Mouse (Mus musculus) left cerebral cortex, postnatal 14 days (tissue): ENCODE data around the gene Fryl. TPM values are rescaled to one million over a fixed set of nuclear protein-coding genes. Genes with fewer than 3 reads are reported as not detected.

Experiments
- DNase-seq, 2 experiments: peaks; one replicate each; pipeline ENCODE4 v3.0.0; 2021 to 2022; ENCODE audit warnings: low spot score in 2 of 2, mixed read lengths in 1 of 2
- intact Hi-C: fragments of 180-260 bp; cut with DNase I; formaldehyde crosslinking; loops from one replicate; pipeline ENCODE4 v1.15.1; 2025
- total RNA-seq, 2 experiments: library from RNA; stranded (reverse); gene quantifications; 2 replicates each; pipeline ENCODE4 v1.2.3; 2021

The Fryl gene
- total RNA-seq, 2 experiments from 2014 or later, result 48.3 to 49.7 TPM

GRCm38 (mm10) chr5:73229467-73229866, 27.0 kb downstream of the Fryl start:
- DNase-seq, result no peak
- intact Hi-C loops, result no loop called here

DNA sequence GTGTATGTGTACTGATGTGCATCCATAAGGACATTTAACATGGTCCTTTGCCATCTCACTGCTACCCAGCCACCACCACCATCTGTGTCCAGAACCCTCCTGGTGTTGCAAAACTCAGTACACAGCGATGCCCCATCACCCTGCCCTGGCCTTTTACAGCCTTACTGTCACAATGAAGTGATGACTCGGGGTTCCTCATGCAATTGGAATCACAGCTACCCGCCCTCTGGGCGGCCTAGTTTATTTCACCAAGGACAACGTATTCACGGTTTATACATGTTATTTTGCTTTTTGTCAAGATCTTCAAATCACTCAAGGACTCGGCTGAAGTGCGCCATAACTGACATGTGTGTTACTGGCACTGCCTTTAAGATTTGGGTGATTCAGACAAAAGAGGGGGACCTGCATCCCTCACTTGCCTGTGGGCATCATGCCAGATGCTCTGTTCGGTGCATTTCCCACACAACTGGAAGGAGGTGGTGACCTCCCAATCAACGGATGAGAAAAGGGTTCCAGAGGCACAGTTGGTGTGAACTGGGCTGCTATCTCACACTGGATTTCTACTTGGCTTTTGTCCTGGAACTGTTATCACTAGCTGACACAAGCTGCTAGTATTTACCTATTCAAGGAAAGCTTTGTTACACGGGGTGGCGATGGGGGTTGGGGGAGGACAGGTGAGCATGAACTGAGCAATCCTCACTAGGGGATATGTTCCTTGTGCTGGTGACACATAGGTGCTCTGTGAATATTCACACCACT, 27.9 kb downstream of the Fryl start:
- intact Hi-C loops, result no loop called here
- DNase-seq, result no peak

GRCm38 (mm10) chr5:73227518-73228101, 28.8 kb downstream of the Fryl start:
- no peak for DNase-seq
- intact Hi-C loops, result no loop called here

DNA sequence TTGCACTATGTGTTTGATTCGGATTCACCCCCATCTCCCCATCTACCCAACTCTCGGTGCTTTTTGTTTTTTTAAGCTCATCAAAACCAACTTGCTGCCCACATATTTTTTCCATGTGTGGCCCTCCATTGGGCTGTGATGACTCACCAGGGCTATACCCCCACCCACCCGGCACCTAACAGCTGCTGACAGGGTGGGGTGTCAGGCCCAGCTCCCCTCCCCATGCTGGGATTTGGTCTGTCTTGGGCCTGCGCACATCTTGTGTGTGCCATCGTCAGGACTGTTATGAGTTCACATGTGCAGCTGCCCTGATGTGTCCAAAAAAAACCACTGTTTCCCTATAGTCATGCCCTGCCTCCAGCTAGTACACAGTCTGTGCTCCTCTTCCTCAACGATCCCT, 33.4 kb downstream of the Fryl start:
- intact Hi-C loops, result no loop called here

DNA sequence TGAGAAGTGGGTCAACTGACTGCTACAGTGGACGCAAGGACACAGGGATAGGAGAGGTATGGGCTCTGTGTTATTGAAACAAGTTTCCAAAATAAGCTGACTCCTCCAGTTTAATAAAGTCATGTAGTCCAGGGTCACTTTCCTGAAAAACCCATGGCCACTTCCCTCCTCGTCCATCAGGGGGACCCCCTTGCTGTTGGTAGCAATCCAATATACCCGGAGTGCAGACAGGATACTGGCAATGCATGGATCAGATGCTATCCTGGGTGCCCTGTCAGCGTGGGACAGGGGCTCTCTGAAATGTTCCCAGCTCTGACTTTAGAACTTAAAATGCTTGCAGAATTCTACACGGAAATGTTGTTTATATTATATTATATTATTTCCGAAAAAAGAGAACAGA, 34.0 kb downstream of the Fryl start:
- no peak for DNase-seq

More for the DNA sequence above, 33.4 kb downstream of the Fryl start:
- DNase-seq, result no peak

DNA sequence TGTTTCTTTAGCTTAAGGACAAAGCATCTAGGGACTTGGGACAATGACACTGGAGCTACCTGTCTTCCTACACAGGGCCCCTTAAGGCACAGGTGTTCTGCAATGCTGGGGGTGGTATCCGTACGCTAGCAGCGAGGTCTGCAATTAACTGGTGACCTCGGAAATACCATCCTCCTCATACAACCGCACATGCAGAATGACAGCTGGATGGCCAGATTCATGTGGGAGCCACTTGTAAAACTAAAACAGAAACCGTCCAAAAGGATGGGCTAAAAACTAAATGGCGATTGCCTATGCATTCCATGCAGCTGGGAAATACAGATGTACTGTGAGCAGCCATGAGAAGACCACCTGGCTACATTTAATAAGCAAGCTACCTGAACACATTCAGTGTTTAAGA, 34.6 kb downstream of the Fryl start:
- no peak for DNase-seq
- intact Hi-C loops, result no loop called here

More for the DNA sequence above, 34.0 kb downstream of the Fryl start:
- intact Hi-C loops, result no loop called here

DNA sequence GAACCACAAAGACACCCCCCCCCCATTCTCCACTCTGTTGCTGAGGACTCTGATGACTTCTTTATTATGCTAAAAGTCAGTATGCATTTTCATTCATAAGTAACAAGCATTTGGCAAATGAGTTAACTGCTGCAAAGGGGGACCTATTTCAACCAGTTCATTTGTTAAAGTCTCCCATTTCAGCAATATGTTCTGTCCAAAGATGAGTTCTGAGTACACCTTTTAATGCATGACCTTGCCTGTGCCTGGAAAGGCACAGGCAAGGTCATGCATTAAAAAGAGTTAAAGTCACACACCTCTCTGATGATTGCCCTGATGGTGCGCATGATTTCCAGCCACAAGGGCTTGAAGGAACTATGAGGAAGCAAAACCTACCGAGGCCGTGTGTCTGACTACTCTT, 36.7 kb downstream of the Fryl start:
- no peak for DNase-seq
- intact Hi-C loops, result no loop called here

DNA sequence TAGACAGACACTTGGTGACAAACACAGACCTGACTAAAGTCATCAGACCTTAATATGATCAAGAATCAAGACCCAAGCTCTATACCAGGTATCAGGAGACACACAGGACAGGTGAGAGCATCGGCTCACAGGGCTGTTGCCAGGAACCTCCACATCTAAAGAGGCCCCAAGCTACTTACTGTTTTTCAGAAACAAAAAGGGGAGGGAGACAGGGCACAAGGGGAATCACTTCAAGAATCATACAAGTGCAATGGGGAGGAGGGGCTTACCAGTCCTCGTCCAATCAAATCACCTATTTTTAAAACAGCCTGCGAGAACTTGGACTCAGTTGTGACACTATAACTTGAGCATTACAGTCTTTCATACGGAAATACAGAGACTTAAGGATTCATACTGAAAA, 38.4 kb downstream of the Fryl start:
- DNase-seq, result no peak
- intact Hi-C loops, result no loop called here

- DNase-seq, result no peak
- intact Hi-C loops, result no loop called here
Measured at GRCm38 (mm10) chr5:73217116-73217515, 39.3 kb downstream of the Fryl start.

GRCm38 (mm10) chr5:73216014-73216413, 40.4 kb downstream of the Fryl start:
- intact Hi-C loops, result no loop called here
- no peak for DNase-seq

GRCm38 (mm10) chr5:73212446-73212845, 44.0 kb downstream of the Fryl start:
- no peak for DNase-seq
- intact Hi-C loops, result no loop called here

GRCm38 (mm10) chr5:73211961-73212360, 44.5 kb downstream of the Fryl start:
- no peak for DNase-seq
- intact Hi-C loops, result no loop called here

- intact Hi-C loops, result no loop called here
- no peak for DNase-seq
Measured at GRCm38 (mm10) chr5:73210971-73211315, 45.5 kb downstream of the Fryl start.

- intact Hi-C loops, result no loop called here
- no peak for DNase-seq
Measured at GRCm38 (mm10) chr5:73210127-73210970, 46.1 kb downstream of the Fryl start.

DNA sequence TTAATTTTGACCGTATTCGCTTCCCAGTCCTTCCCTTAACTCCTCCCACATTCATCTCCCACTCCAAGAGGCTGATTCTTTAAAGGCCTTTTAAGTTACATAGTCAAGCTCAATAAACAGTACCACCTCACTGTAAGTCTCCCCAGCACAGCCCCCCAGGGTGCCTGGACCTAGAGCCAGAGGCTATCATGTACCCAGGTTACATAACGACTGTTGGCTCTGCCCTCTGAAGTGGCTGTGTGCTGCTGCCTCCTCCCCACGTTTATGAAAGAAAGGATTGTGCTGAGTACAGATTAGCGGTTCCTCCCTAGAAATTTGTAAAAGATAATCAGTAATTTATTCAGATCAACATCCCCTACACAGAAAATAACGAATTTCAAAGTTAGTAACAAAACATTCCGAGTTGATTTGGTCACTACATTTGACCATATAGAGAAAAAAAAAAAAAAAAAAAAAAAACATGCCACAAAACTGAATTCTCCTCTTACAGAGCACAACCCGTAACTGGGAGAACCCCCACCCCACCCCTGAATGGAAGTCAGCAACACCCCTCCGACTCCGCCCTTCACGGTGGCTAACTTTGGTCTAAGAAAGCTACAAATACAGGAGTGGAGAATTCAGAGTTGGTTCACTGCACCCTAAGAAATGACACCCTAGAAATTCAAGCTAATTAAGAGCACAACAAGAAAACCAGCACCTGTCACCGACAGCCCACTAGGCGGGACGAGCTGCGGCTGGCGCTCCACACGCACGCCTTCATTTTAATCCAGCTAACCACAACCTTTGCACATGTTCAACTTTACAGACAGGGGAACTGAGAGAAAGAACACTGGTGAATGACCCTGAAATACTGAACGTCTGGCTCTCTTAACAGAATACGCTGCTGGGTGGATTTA, 47.0 kb downstream of the Fryl start:
- intact Hi-C loops, result no loop called here
- no peak for DNase-seq

GRCm38 (mm10) chr5:73208645-73209044, 47.8 kb downstream of the Fryl start:
- DNase-seq, result no peak
- intact Hi-C loops, result no loop called here

- intact Hi-C loops, result no loop called here
- no peak for DNase-seq
Measured at GRCm38 (mm10) chr5:73206722-73207121, 49.7 kb downstream of the Fryl start.

GRCm38 (mm10) chr5:73205996-73206629, 50.3 kb downstream of the Fryl start:
- intact Hi-C loops, result no loop called here
- DNase-seq, result no peak

- DNase-seq, result no peak
- intact Hi-C loops, result no loop called here
Measured at GRCm38 (mm10) chr5:73205050-73205449, 51.4 kb downstream of the Fryl start.
